Mouse (Mus musculus): Measurements from ENCODE around the gene Heg1.

The Heg1 gene

DNA sequence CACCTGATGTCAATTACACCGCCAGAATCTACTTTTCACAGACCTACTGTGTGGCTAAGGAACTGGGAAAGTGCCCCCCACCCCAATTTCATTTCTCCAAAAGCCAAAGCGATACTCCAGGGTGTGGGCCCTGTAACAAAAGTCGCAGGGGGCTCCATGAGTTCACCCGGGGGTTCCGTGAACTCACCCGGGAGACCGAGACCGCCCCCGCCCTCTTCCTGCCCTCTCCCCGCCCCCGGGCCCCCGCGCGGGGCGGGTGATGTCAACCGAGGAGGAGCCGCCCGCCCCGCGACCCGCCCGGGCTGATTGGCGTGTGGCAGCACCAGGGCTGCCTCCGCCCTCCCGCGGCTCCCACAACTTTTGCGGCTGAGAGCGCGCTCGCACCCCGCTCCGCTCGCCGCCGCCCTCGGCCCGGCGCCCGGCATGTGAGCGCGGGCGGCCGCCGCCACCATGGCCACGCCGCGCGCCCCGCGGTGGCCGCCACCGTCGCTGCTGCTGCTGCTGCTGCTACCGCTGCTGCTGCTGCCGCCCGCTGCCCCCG, at the start of gene Heg1:
Heg1 (plus strand) TSS at position 209 of the 541 bp plus-strand sequence.
- DNase-seq (ENCODE audit: low read depth, low spot score), result no peak

DNA sequence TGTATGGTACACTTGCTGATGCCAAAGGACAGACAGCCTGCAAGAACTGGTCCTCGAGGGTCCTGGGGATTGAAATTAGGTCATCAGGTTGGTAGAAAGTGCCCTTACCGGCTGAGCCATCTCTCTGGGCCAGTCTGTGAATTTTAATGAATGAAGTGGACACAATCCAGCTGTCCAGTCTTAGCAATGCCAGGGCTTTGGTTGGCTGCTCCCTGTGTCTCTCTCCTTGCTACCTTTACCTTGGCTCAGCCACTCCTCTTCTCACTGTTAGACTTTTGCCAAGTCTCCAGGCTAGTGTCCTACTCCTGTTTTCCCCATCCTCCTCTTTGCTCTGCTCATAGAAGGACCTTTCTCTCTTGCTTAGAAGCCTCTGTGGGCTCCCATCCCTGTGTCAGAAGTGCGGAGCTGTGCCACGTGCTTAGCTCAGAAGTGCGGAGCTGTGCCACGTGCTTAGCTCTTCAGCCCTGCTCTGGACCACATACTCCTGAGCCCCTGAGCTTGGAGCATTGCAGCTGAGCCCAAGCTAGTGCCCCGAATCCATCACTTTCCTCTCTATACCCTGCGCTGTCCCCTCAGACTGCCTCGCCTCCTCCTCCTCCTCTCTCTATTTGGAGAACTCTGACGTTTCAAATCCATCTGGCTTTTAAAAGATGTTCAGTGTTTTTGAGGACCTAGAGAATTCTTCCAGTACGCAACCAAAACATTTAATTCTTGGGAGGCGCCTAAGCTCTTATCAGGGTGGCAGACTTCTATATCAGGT, 48.2 kb upstream of the Heg1 start:
- no peak for DNase-seq (ENCODE audit: low read depth, low spot score)

DNA sequence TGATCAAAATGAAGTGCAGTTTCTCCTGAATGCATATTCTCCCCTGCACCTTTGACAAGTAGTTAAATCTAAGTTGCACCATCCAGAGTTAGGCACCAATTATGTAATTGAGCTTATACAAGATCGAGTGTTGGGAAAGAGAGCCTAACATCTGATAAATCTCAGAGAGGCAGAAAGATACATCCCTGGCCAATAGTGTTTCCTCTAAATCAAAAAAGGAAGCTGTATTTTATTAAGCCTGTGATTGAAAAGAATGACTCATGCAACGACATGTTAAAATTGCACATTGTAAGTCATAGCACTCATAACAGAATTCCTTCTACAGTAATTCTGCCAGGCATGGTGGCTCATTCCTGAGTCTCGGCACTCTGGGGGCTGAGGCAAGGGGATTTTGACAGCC, 42.4 kb upstream of the Heg1 start:
- no peak for DNase-seq (ENCODE audit: low read depth, low spot score)

DNA sequence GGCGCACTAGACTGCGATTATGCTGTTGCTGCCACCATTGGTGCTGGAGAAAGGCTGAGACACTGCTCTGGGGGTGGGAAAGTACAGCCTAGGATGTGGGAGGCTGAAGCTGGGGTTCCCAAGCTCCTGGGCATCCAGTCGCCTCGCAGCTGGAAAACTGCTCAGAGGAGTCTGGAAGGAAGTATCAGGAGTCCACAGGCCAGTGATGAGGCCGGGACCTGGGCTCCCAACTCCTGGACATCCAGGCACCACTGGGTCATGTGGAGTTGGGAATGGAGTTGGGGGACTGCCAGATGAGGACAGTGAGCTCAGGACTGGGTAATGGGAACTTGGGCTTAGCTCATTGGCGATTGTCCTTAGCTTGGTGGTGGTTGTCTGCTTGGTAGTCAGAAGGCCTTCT, 31.1 kb upstream of the Heg1 start:
- DNase-seq (ENCODE audit: low read depth, low spot score), result no peak

DNA sequence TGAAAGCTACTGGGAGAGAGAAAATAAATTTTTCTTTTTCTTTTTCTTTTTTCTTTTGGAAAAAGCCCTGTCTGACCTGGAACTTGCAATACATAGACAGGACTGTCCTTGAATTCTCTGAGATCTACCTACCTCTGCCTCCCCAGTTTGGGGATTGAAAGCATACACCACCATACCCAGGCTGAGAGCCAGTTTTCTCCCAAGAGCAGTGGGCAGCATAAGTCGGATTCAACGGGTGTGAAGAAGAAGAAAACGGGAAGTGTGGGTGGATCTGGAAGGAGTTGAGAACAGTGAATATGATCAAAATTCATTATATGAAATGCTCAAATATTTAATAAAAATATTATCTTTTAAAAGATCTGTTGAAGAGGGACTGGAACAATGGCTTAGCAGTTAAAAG, 28.7 kb upstream of the Heg1 start:
- DNase-seq (ENCODE audit: low read depth, low spot score), result no peak

DNA sequence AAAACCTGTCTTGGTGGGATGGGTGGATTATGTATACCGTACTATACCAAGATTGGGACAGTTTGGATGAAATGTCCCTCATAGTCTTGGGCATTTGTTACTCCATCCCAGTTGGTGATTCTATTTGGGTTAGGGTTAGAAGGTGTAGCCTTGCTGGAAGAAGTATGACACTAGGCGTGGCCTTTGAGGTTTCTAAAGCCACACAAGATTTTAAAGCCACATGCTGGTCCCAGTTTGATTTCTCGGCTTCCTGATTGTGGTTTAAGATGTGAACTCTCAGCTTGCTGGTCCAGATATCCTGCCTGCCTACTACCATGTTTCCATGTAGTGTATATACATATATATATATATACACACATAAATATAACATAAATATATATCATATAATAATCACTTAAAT, 27.0 kb upstream of the Heg1 start:
- DNase-seq (ENCODE audit: low read depth, low spot score), result no peak

DNA sequence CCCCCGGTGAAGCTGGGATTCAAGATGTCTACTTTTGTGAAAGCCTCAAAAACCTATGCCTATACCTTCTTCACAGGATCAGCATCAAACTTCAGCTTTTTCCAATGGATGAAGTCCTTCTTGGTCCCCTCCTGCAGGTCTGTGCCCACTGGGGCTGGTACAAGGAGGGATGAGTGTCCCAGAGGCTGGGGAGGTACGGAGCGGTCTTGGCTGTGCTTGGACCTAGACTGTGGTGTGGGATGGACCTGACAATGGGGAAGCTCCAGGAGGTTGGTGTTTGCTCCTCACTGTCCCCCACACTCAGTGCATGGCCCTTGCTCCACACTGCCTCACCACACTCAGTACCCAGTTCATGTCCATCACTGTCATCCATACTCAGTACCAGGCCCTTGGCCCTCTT, 26.0 kb upstream of the Heg1 start:
- DNase-seq (ENCODE audit: low read depth, low spot score), result no peak

DNA sequence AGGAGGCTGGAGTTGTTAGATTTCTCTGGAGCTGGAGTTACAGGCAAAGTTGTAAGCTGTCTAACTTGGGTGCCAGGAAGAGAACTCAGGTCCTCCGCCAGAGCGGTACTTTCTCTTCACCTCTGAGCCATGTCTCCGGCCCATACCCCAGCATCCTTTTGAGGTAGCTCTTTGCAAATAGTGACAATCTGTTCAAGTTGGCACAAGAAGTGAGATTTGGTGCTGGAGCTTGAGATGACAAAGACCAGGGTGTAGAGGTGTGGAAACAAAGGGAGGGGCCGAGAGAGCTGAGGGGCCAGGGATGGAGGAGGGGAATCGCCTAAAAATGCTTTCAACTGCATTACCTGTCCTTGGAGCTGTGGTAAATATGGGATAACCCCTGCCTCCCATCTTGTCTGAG, 24.6 kb upstream of the Heg1 start:
- no peak for DNase-seq (ENCODE audit: low read depth, low spot score)

DNA sequence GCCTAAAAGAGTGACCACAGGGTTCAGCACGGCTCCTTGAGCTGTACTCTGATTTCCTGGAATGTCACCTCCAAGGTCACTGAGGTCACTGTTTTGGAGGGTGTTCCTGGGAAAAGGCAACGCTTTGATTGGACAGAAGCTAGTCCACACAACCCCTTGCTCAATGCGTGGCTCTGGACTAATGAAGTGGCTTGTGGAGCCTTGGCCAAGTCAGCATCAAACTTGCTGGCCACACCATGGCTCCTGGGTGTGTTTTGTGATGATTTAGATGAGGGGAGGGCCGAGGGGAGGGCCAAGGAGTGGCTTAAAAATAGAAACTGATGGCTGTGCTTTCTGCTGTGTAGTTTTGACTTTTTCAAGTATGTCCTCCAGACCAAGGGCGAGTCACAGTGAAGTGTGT, 24.0 kb upstream of the Heg1 start:
- DNase-seq (ENCODE audit: low read depth, low spot score), result peak; percentile 64

DNA sequence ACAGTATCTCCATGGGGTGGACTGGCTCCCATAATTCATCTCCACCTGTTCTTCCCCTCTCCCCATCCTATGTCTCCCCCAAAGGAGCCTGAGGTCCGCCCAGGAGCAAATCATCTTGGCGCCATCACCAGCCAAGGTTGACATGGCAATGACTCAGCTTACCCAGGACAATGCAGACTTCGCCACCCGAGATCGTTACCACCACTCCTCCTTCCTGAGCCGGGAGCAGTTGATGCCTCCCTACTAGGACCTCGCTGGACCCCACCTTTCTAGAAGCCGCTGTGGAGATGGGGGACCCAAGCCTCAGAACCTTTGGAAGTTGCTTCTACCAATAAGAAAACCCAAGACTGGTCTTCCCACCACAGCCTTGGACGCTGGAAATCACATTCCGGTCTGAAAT, 21.3 kb upstream of the Heg1 start:
- no peak for DNase-seq (ENCODE audit: low read depth, low spot score)

DNA sequence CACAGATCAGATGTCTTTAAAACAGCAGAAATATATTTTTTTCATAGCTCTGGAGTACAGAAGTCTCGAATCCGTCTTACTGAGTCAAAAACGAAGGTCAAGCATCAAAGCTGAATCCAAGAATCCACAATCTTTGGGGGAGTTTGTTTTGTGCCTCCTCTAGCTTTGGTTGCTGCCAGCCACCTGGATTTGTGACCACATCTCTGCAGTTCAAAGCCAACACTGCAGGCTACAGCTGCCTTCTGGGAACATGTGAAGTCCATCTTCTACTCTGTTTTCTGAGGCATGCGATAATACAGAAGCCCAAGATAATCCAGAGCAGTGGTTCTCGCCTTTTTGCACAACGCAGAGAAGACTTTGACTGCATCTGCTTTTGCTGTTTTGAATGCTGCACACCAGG, 17.9 kb upstream of the Heg1 start:
- no peak for DNase-seq (ENCODE audit: low read depth, low spot score)

DNA sequence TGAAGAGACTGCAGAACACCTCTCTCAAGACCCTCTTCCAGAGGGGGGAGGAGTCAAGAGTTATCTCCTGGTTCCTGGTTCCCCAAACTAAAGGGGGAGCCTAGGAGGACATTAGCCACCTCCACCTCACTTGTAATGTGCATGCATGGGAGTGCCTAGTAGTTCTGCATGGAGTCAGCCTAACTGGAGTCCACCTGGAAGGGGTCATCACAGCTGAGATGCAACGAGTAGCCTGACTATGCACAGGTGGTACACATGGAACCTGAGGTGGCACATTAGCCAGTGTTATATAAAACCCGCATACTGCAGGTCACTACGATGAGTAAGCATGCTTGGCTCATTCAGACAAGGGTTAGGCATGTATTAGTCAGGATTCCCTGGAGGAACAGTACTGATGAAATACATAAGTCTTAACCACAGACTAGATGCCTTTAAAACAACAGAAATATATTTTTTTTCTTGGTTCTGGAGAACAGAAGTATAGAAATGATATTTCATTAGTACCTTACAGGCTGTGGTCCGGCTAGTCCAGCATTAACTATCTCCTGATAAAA, 17.1 kb upstream of the Heg1 start:
- DNase-seq (ENCODE audit: low read depth, low spot score), result no peak

DNA sequence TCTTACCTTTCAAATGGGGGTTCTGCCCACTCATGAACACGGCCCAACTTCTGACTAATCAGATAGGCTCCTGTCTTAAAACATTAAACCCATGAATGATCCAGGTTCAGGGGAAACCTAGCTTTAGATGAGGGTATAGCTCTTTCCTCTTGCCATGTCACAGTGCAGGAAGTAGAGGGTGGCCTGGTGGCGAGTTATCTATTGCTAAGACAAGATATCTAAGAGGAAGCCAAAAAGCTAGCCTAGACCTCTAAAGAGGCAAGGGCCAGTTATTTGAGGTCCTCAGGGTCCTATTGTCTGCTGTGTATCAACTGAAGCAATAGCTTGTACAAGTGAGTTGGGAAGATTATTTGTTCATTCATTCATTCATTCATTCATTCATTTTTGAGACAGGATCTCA, 15.7 kb upstream of the Heg1 start:
- no peak for DNase-seq (ENCODE audit: low read depth, low spot score)

DNA sequence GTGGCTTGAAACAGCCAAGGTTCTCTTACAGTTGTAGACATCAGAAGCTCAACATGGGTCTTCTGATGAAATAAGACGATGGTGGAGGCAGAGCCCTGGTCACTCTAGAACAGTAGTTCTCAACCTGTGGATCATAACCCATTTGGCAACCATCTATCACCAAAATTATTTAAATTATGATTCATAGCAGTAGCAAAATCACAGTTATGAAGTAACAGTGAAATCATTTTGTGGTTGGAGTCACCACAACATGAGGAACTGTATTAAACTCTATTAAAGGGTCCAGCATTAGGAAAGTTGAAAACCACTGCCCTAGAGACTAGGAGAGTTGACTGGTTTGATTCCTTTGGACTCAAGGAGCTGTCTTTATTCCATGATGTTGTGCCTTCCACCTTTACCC, 15.1 kb upstream of the Heg1 start:
- no peak for DNase-seq (ENCODE audit: low read depth, low spot score)

DNA sequence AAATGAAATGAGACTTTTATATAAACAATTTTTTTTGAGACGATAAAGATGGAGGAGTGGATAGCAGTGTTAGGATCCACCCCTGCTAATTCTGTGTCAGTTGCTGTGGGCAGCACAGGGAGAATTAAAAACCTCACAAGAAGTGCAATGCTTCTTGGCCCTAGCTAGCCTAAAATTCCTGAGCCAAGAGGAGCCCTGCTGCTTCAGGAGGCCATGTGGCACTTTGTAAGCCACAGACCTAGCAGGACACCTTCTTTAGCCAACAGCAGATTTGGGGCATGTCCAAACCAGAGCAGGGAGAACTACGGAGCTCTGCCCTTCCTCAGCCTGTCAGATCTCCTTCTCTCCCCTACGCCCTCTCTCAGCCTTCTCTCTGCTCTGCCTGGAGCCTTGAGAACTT, 13.8 kb upstream of the Heg1 start:
- DNase-seq (ENCODE audit: low read depth, low spot score), result no peak

DNA sequence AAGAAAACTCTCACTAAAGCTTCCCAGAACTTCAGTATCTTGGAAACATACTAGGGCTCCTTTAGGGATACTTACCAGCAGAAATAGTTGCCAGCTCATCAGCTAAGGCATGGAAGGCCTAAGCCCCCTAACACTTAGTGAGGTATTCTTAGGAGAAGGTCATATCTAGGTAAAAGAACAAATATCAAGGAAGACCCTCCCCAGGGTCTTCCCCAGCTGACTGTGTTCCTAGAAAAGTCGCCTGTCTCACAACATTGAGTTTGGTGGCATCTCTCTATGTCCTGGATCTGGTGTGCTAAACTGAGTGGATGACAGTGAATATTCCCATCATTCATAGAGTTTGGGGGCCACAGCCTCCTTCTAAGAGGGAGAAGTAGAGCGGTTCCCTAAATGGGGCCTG, 13.2 kb upstream of the Heg1 start:
- no peak for DNase-seq (ENCODE audit: low read depth, low spot score)

DNA sequence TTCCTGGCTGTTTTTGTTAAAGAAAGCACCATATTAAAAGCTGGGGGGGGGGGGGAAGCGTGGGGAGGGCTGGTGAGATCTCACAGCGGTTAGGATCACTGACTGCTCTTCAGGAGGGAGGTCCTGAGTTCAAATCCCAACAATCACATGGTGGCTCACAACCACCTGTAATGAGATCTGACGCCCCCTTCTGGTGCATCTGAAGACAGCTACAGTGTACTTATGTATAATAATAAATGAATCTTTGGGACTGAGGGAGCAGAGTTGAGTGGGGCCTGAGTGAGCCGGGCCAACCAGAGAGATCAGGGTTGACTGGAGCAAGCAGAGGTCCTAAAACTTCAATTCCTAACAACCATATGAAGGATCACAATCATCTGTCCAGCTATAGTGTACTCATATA, 12.0 kb upstream of the Heg1 start:
- no peak for DNase-seq (ENCODE audit: low read depth, low spot score)

DNA sequence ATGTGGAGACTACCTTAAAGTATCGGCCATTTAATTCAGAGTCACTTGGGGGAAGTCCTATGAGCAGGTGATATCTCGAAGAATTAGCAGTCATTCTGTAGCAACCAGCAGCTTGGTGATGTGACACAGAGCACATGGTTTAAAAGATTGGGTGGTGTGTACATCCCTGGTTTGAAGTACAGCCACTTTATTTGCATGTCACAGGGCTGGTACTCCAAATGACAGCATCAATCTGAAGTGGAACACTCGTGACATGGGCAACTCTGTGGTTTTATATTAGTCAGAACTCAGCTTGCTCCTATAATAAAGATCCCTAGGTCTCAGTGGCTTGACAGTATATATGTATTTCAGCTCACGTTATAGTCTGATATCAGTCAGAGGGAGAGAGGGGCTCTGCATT, 11.5 kb upstream of the Heg1 start:
- DNase-seq (ENCODE audit: low read depth, low spot score), result no peak

DNA sequence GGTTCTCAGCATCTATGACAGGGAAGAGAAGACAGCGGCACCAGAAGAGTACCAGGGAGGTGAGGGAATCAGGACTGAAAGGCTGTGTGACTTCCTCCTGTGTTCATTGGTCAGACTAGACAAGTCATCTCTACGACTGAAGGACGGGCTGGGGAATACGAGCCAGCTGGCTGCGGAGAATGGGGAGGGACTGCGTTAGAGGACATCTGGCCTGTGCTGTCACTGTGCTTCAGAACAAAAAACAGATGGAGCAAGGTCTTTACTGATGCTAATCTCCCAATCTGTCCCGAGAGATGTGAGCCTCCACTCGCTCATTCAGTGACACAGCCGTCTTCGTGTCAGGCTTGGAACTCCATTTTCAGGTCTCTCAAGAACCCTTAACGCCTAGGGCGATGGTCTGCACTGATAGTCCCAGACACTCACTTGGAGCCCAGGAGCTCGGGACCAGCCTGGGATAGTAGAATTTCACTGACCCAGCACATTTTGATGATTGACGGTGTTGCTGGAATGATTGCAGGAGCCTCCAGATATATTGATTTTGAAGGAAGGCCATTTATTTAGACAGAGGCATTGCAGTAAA, 10.6 kb upstream of the Heg1 start:
- no peak for DNase-seq (ENCODE audit: low read depth, low spot score)

DNA sequence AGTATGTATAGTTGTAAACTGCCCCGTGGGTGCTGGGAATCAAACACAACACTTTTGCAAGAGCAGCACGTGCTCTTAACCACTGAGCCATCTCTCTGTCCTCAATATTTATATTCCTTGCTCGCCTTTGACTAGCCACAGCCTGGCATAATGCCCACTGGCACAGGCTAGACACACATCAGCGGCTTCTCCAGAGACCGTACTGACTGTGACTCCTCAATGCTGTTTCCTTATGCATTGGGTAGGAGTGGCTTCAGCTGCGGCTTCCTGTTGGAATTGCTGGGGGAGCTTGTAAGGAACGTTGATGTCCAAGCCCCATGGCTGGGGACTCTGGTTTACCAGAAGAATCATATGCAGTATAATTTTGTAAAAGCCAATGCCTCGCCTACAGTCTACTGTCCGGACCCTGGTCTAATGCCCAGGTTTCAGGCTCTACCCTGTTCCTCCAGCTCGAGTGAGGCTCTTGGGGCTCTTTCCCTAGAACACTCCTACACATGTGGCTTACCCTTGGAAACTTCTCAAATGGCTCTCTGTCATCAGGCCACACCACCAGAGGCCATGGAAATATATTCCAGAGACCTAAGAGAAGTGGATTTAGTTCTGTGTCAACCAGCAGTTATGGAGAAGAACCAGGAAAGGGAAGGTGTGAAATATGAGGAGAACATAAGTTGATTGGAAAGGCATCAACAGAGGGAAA, 8.9 kb upstream of the Heg1 start:
- no peak for DNase-seq (ENCODE audit: low read depth, low spot score)

DNA sequence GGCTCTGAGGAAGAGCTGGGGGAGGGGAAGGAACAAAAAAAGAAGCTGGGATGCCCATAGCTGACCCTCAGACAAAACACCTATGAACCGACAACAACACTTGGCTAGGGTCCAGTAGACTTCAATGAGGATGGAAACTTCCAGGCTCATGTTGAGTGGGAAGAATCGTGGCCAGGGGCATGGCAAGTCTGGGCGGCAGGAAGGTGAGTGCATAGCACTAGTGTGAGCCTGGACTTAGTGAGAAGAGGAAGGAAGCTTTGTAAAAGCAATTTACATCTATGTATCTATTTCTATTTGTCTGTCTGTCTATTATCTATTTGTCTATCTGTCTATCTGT, 8.4 kb upstream of the Heg1 start:
- DNase-seq (ENCODE audit: low read depth, low spot score), result no peak

DNA sequence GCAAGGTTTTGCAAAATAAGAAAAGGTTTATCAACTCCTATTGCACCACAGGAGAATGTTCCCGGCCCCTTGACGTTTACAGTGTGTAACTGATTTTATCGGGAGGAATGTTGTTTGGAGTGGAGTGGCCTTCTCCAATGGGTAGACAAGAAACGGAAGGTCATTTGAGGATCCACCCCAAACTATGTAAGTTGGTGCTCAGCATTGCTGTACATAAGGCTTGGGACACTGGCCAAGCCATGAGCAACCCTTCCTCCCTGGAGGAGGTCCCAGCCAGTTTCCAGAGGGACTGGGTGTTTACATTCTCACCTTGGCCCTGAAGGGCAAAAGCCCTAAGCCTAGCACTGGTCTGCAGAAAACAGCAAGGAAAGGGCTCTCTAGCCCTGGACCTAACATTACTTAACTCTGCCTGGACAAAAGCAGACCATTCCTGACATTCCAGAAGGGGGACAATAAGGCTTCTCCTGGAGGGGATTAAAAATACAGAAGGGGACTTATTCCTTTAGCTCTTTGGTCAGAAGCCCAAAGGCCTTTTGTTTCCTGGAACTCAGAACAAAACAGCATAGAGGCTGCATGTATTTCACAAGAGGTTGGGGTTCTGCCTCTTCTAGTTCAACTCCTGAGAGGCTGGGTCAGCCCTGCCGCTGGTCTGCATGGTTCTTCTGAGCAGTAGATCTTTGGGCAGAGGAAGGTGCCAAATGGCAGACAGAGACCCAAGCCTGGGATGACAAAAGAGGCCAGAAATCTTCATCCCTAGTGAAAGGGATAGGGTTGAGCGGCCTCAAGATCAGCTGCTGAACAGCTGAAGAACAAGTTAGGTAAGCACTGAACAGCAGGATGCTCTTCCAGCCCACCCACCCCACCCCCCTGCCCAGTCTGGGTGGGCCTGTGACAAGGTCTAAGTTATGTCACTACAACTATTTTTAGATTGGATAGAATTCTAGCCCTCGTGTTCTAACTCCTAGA, 7.5 kb upstream of the Heg1 start:
- DNase-seq (ENCODE audit: low read depth, low spot score), result no peak
